Mouse (Mus musculus) c-Kit-positive CD71-positive TER-119-negative erythroid progenitor cells, embryonic 14.5 days (primary cell): ENCODE data around the gene Lamtor4.

Source experiments
- DNase-seq: peaks from one replicate; pipeline ENCODE4 v3.0.0-alpha.2; 2013; ENCODE audit warnings: low read depth

Gene Lamtor4

DNA sequence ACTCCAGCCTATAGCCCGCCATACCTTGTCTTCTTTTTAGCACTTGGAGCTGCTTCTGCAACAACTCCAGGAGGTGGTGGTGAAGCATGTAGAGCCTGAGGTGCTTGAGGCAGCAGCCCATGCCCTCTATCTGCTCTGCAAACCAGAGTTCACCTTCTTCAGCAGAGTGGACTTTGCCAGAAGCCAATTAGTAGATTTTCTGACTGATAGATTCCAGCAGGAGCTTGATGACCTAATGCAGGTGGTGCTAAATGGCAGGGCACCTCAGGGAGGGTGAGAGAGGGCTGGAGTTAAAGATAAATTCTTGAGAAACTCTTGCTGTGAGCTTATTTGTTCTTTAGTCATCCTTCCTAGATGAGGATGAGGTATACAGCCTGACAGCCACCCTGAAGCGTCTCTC is 44.3 kb downstream of the Lamtor4 start:
- no peak for DNase-seq
